Mouse (Mus musculus) midbrain, postnatal 0 days (tissue): ENCODE measurements around the gene 4930524B15Rik. TPM values are rescaled to one million over a fixed set of nuclear protein-coding genes. Genes with fewer than 3 reads are reported as not detected.
A peak's percentile ranks its signal among the peaks of the same experiment; 100 is the strongest.
"Not testable (repeated sequence)": the region's sequence is repeated elsewhere in the genome, so short reads cannot be mapped to it uniquely, and the experiment has no call there.

ENCODE experiments used
- ATAC-seq: fragments of 200-750 bp; cut with Nextera tagmentation; 2 replicates; pipeline ENCODE4 v1.8.0; 2017; ENCODE audit warnings: moderate number of reproducible peaks, mild to moderate bottlenecking, moderate TSS enrichment, moderate library complexity; ENCODE audit not compliant: low FRiP score
- DNase-seq: peaks from one replicate; pipeline ENCODE4 v3.0.0-alpha.2; 2015; ENCODE audit warnings: low spot score
- H3K27ac ChIP-seq: fragments of 300-500 bp; sonication (generic); 2 replicates; pipeline ENCODE4 v1.5.1; 2014; ENCODE audit warnings: low read depth, mild to moderate bottlenecking, low read length, mixed read lengths
- H3K27me3 ChIP-seq: fragments of 300-500 bp; sonication (generic); 2 replicates; pipeline ENCODE4 v1.6.1; 2014; ENCODE audit warnings: low read length, control low read depth, mixed read lengths; ENCODE audit not compliant: insufficient read depth
- H3K36me3 ChIP-seq: fragments of 300-500 bp; sonication (generic); 2 replicates; pipeline ENCODE4 v1.6.1; 2014; ENCODE audit warnings: low read length, control low read depth, mixed read lengths; ENCODE audit not compliant: insufficient read depth
- H3K4me1 ChIP-seq: fragments of 300-500 bp; sonication (generic); 2 replicates; pipeline ENCODE4 v1.6.1; 2014; ENCODE audit warnings: mild to moderate bottlenecking, control low read depth, antibody characterized with exemption, low read length, mixed read lengths; ENCODE audit not compliant: insufficient read depth
- H3K4me2 ChIP-seq: fragments of 300-500 bp; sonication (generic); 2 replicates; pipeline ENCODE4 v1.6.1; 2014; ENCODE audit warnings: low read depth, mild to moderate bottlenecking, low read length, mixed read lengths; ENCODE audit not compliant: poor library complexity, severe bottlenecking
- H3K4me3 ChIP-seq: fragments of 300-500 bp; sonication (generic); 2 replicates; pipeline ENCODE4 v1.5.1; 2014; ENCODE audit warnings: low read depth, mild to moderate bottlenecking, low read length, moderate library complexity
- H3K9ac ChIP-seq: fragments of 300-500 bp; sonication (generic); replicated peaks from 2 replicates; pipeline ENCODE4 v1.6.1; 2014; ENCODE audit warnings: mild to moderate bottlenecking, low read length, moderate library complexity, mixed read lengths; ENCODE audit not compliant: poor library complexity, severe bottlenecking
- H3K9me3 ChIP-seq: fragments of 300-500 bp; sonication (generic); 2 replicates; pipeline ENCODE4 v1.6.1; 2016; ENCODE audit warnings: low read length, control low read depth
- CTCF ChIP-seq: IDR thresholded peaks from 2 replicates; pipeline ENCODE4 v1.5.1; 2016; ENCODE audit warnings: antibody characterized with exemption, mild to moderate bottlenecking
- WGBS: fragments of 180-500 bp; shearing (Covaris S2); extraction: QIAGEN DNeasy Blood & Tissue Kit; methylation state at CpG from one replicate; pipeline ENCODE4 v1.1.7; 2014; 5-methylcytosine and 5-hydroxymethylcytosine counted together
- polyA plus RNA-seq: library from polyadenylated mRNA; unstranded; fragments of >200 nt; fragmentation: Nextera tagmentation; extraction: Ambion mirVana; gene quantifications from 2 replicates; pipeline ENCODE4 v1.2.1, GENCODE M21; 2015
- total RNA-seq: library from RNA; depleted of rRNA; stranded (reverse); fragments of >200 nt; gene quantifications from 2 replicates; pipeline ENCODE4 v1.2.3, GENCODE M21; 2014

The 4930524B15Rik gene
- total and polyA plus RNA-seq, 2 experiments from 2014 or later, result 0.47 TPM; not detected in 1

DNA sequence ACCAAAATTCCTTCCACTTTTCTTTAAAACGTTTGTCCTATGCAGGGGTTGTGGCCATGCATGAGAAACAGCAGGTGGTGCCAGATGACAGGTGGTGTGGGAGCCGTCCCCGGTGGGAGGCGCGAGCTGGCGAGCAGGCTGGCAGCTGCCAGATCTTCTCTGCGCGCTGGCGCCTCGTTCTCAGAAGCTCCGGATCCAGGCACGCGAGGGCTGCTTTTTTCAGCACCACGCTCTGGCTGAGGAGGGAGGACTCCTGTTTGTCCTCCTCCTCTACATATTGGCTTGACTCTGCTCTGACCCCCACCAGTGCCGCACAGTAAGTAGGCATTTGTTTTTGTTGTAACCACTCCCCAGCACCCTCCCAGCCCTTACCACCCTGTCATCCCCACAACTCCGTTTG lies 34.9 kb downstream of the 4930524B15Rik start, which contains the start of gene Nsg2:
Gene Nsg2, plus strand, starts transcription at position 183 of the 400 bp plus-strand sequence.
- H3K4me1 ChIP-seq, result peaks cover 6% of the 10 kb centered on the region; the same call in 1 of the 2 replicates
- H3K9me3 ChIP-seq, result no peaks in the 10 kb centered on the region
- TF ChIP-seq CTCF, result peak; percentile 94
- peak within 1 kb of the TSS; percentile 93 for H3K27ac ChIP-seq
- under 1% methylated on average over 16 of the region's 16 CpGs for WGBS
- DNase-seq (peak; percentile 96), ATAC-seq (peak; percentile 87)
- no peaks in the 10 kb centered on the region for H3K27me3 ChIP-seq
- peak within 1 kb of the TSS; percentile 86 for H3K4me2 ChIP-seq
- peak within 1 kb of the TSS; percentile 50 for H3K4me3 ChIP-seq
- peak within 1 kb of the TSS; percentile 86 for H3K9ac ChIP-seq
- H3K36me3 ChIP-seq, result peaks cover 15% of the 10 kb centered on the region; the same call in 1 of the 2 replicates

- Histone ChIP-seq H3K27me3 (no peaks in the 10 kb centered on the region), H3K9ac (peak overlapping the region; percentile 86), H3K9me3 (no peaks in the 10 kb centered on the region), H3K36me3 (peaks cover 22% of the 10 kb centered on the region), H3K4me2 (peak overlapping the region; percentile 86), H3K27ac (peak overlapping the region; percentile 93), H3K4me1 (peaks cover 6% of the 10 kb centered on the region; the same call in 1 of the 2 replicates), H3K4me3 (peak overlapping the region; percentile 50)
- no peak for TF ChIP-seq CTCF
- 2% methylated on average over 11 of the region's 11 CpGs for WGBS
- ATAC-seq, result no peak
- peak; percentile 55 for DNase-seq
Observed at GRCm38 (mm10) chr11:32001181-32001910, 36.0 kb downstream of the 4930524B15Rik start.

DNA sequence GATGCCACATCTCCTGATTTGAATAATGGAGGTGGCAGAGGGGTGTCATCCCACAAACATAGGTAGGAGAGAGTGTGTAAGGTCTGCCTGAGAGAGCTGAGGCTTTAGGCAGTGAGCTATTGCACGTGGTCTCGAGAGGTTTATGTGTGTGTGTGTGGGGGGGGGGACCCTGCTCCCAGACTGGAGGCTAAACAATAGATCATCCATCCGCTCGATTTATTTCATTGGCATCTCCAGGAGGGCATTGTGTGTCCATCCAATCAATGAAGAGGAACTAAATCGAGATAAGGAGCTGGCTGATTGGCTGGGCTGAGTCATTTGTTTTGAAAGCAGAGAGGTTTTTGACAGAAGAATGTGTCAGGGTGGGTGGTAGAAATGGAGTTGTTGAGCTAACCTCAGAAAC lies 37.3 kb downstream of the 4930524B15Rik start:
- ATAC-seq (peak; percentile 67), DNase-seq (peak; percentile 82)
- Histone ChIP-seq H3K9me3 (no peaks in the 10 kb centered on the region), H3K36me3 (peaks cover 24% of the 10 kb centered on the region), H3K9ac (peak overlapping the region; percentile 86), H3K4me1 (peaks cover 6% of the 10 kb centered on the region; the same call in 1 of the 2 replicates), H3K27me3 (no peaks in the 10 kb centered on the region), H3K4me3 (peak overlapping the region; percentile 50), H3K4me2 (peak overlapping the region; percentile 86), H3K27ac (peak overlapping the region; percentile 93)
- TF ChIP-seq CTCF, result no peak
- 3% methylated on average over 5 of the region's 5 CpGs for WGBS

GRCm38 (mm10) chr11:32008049-32008448 lies 42.7 kb downstream of the 4930524B15Rik start:
- not testable (repeated sequence) for H3K9ac ChIP-seq, H3K4me2 ChIP-seq, H3K27me3 ChIP-seq, DNase-seq, H3K4me3 ChIP-seq, H3K9me3 ChIP-seq
- WGBS, result 91% methylated on average over 3 of the region's 3 CpGs
- ATAC-seq, result 0 out of 2 replicates have a peak, but pooled peaks have one; percentile 29
- H3K36me3 ChIP-seq, result peaks cover 24% of the 10 kb centered on the region
- H3K4me1 ChIP-seq, result peaks cover 27% of the 10 kb centered on the region
- peak overlapping the region; percentile 51; the same call in 1 of the 2 replicates for H3K27ac ChIP-seq

- 46% methylated on average over 3 of the region's 3 CpGs for WGBS
- no peak overlapping the region for H3K4me3 ChIP-seq
- peaks cover 27% of the 10 kb centered on the region for H3K4me1 ChIP-seq
- ATAC-seq (no peak), DNase-seq (no peak)
- peaks cover 20% of the 10 kb centered on the region for H3K36me3 ChIP-seq
- no peak overlapping the region for H3K9ac ChIP-seq
- H3K4me2 ChIP-seq, result peak overlapping the region; percentile 34
- H3K9me3 ChIP-seq, result no peaks in the 10 kb centered on the region
- H3K27me3 ChIP-seq, result no peaks in the 10 kb centered on the region
- no peak for TF ChIP-seq CTCF
- peak overlapping the region; percentile 68; the same call in 1 of the 2 replicates for H3K27ac ChIP-seq
Observed at GRCm38 (mm10) chr11:32008852-32009251, 43.5 kb downstream of the 4930524B15Rik start.
